In genomic region chr4:133112175-133112838, GRCm38 (mm10) we compare ENCODE assay signal across 16 mouse cellular contexts. TPM values are rescaled to one million over a fixed set of nuclear protein-coding genes. Genes with fewer than 3 reads are reported as not detected.
A peak's percentile ranks its signal among the peaks of the same experiment; 100 is the strongest.
DNase-seq lines count a peak whose midpoint lies in the region; TF ChIP-seq lines count a peak whose summit lies in the region.
"Had no signal": no experiment of that assay in that cellular context is flagged by ENCODE, and none has a peak within 500 bp of the region (broad histone marks: within the 10 kb centered on the region; RNA-seq: fewer than 3 reads in every experiment).

No protein-coding gene starts in this region.

- H3K36me3 ChIP-seq in heart, embryonic 10.5 days: no peaks in the 10 kb centered on the region
- H3K36me3 ChIP-seq: embryonic facial prominence, embryonic 12.5 days; heart, embryonic 13.5 days; liver, embryonic 13.5 days; neural tube, embryonic 13.5 days had no signal

- peaks cover 41% of the 10 kb centered on the region for H3K4me1 ChIP-seq in heart, embryonic 10.5 days
- H3K4me1 ChIP-seq in embryonic fibroblast, embryonic 13.5 days (ENCODE audit: control insufficient read depth, insufficient read depth, low read length): peaks cover 6% of the 10 kb centered on the region; the same call in 1 of the 2 replicates

- peak; percentile 73 for DNase-seq in heart, embryonic 10.5 days (ENCODE audit: low spot score)
- no peak for DNase-seq in heart, postnatal 4 days
- peak; percentile 30 for DNase-seq in thymus, postnatal 4 days
- DNase-seq in thymus, adult 18-20 months: no peak
- no peak for DNase-seq in frontal cortex, postnatal 14 days (ENCODE audit: low spot score in 2 of 2)
- DNase-seq in spleen, adult 12 weeks (ENCODE audit: low spot score): no peak
- no peak for DNase-seq in cerebellum, postnatal 14 days
- DNase-seq: adrenal gland, postnatal 10 days; cerebellum, adult 11-12 months; kidney, adult 2 months; liver, embryonic 13.5 days; thymus, postnatal 36 days had no signal

- H3K9me3 ChIP-seq in heart, embryonic 10.5 days: no peaks in the 10 kb centered on the region
- H3K9me3 ChIP-seq: embryonic facial prominence, embryonic 12.5 days; heart, embryonic 13.5 days; liver, embryonic 13.5 days; neural tube, embryonic 13.5 days had no signal

- no peak for TF ChIP-seq POLR2A in embryonic fibroblast, embryonic 13.5 days (IDR thresholded peaks at IDR 0.05; ENCODE audit: low read depth, low read length)

- H3K27me3 ChIP-seq in heart, embryonic 10.5 days (ENCODE audit: insufficient read depth, poor library complexity, severe bottlenecking): no peaks in the 10 kb centered on the region
- H3K27me3 ChIP-seq: embryonic facial prominence, embryonic 12.5 days; heart, embryonic 13.5 days; liver, embryonic 13.5 days; neural tube, embryonic 13.5 days had no signal

- WGBS in heart, embryonic 10.5 days: 58% methylated on average over 13 of the region's 13 CpGs

- no peak for TF ChIP-seq CTCF in embryonic fibroblast, embryonic 13.5 days (IDR thresholded peaks at IDR 0.05; ENCODE audit: borderline replicate concordance, insufficient read depth, low read length)

- no peak overlapping the region for H3K27ac ChIP-seq in heart, embryonic 10.5 days
- H3K27ac ChIP-seq in embryonic fibroblast, embryonic 13.5 days (ENCODE audit: insufficient read depth, low read length): peak overlapping the region; percentile 1; the same call in 1 of the 2 replicates
- H3K27ac ChIP-seq: heart, embryonic 13.5 days; liver, embryonic 13.5 days; neural tube, embryonic 13.5 days had no signal

- H3K4me3 ChIP-seq in heart, embryonic 10.5 days: no peak overlapping the region
- no peak overlapping the region for H3K4me3 ChIP-seq in embryonic fibroblast, embryonic 13.5 days (ENCODE audit: insufficient read depth, low read length)
- H3K4me3 ChIP-seq: embryonic facial prominence, embryonic 12.5 days; heart, embryonic 13.5 days; liver, embryonic 13.5 days; neural tube, embryonic 13.5 days had no signal

RNA-seq across cellular contexts. Expression of gene Wasf2, which starts 18.0 kb away (rescaled TPM):
- 51.1 and 58.5 TPM in 2 replicates for polyA plus RNA-seq in heart, embryonic 10.5 days (2016; fragmentation: Nextera tagmentation; extraction: Ambion mirVana)
- total RNA-seq in heart, postnatal 4 days (2021): 100 to 1,000 TPM; 141 to 149 TPM
- polyA plus RNA-seq in embryonic fibroblast, embryonic 13.5 days (2011; ENCODE audit: insufficient read length, low read depth, missing spikeins): 101 and 107 TPM in 2 replicates

Comparison
In these comparisons a context has a peak if more than half of its experiments do, and no peak if none do; other contexts are left out.
1. DNase-seq: peak in heart, embryonic 10.5 days (single experiment) and thymus, postnatal 4 days (single experiment); none in heart, postnatal 4 days (single experiment), thymus, adult 18-20 months (0 of 2), frontal cortex, postnatal 14 days (0 of 2), spleen, adult 12 weeks (single experiment) and cerebellum, postnatal 14 days (0 of 2).